Mouse (Mus musculus) adipocyte (in vitro differentiated cells): ENCODE results near the gene Tpx2.

ENCODE experiments used
- DNase-seq: peaks from one replicate; pipeline ENCODE4 v3.0.0-alpha.2; 2016; ENCODE audit warnings: low spot score

Tpx2 gene

GRCm38 (mm10) chr2:152914310-152915120 lies 66.8 kb downstream of the Tpx2 start:
- peak; percentile 97 for DNase-seq

- no peak for DNase-seq
These were observed 67.7 kb downstream of the Tpx2 start for GRCm38 (mm10) chr2:152915453-152915852.

- DNase-seq: no peak
These were observed 68.3 kb downstream of the Tpx2 start for GRCm38 (mm10) chr2:152916111-152916510.

GRCm38 (mm10) chr2:152917671-152918070 lies 69.9 kb downstream of the Tpx2 start:
- no peak for DNase-seq

- DNase-seq: no peak
These were observed 74.6 kb downstream of the Tpx2 start for GRCm38 (mm10) chr2:152922376-152922775.

- DNase-seq: no peak
These were observed 75.9 kb downstream of the Tpx2 start for GRCm38 (mm10) chr2:152923621-152924020.

- DNase-seq: no peak
These were observed 76.4 kb downstream of the Tpx2 start for GRCm38 (mm10) chr2:152924128-152924527.

GRCm38 (mm10) chr2:152924543-152924942 lies 76.8 kb downstream of the Tpx2 start:
- no peak for DNase-seq

GRCm38 (mm10) chr2:152925189-152925872 lies 77.6 kb downstream of the Tpx2 start:
- peak; percentile 90 for DNase-seq

- DNase-seq: no peak
These were observed 79.1 kb downstream of the Tpx2 start for GRCm38 (mm10) chr2:152926896-152927295.

GRCm38 (mm10) chr2:152927371-152927770 lies 79.6 kb downstream of the Tpx2 start:
- DNase-seq: peak; percentile 61

GRCm38 (mm10) chr2:152928219-152928987 lies 80.6 kb downstream of the Tpx2 start:
- peak; percentile 81 for DNase-seq

GRCm38 (mm10) chr2:152928988-152929370 lies 81.2 kb downstream of the Tpx2 start:
- peak; percentile 68 for DNase-seq

GRCm38 (mm10) chr2:152930276-152930675 lies 82.5 kb downstream of the Tpx2 start:
- DNase-seq: peak; percentile 80

GRCm38 (mm10) chr2:152931456-152932160 lies 83.8 kb downstream of the Tpx2 start:
- DNase-seq: peak; percentile 97

GRCm38 (mm10) chr2:152933048-152933447 lies 85.3 kb downstream of the Tpx2 start, which contains the start of gene Foxs1:
Gene Foxs1, minus strand, starts transcription at chr2:152933208.
- peak; percentile 64 for DNase-seq

GRCm38 (mm10) chr2:152933614-152934013 lies 85.8 kb downstream of the Tpx2 start:
- DNase-seq: peak; percentile 88

- DNase-seq: peak; percentile 53
These were observed 92.1 kb downstream of the Tpx2 start for GRCm38 (mm10) chr2:152939846-152940245.

- DNase-seq: no peak
These were observed 93.3 kb downstream of the Tpx2 start for GRCm38 (mm10) chr2:152941106-152941505.

GRCm38 (mm10) chr2:152941776-152942175 lies 94.0 kb downstream of the Tpx2 start:
- no peak for DNase-seq

GRCm38 (mm10) chr2:152942898-152943515 lies 95.2 kb downstream of the Tpx2 start:
- DNase-seq: no peak
